In the genomic region with DNA sequence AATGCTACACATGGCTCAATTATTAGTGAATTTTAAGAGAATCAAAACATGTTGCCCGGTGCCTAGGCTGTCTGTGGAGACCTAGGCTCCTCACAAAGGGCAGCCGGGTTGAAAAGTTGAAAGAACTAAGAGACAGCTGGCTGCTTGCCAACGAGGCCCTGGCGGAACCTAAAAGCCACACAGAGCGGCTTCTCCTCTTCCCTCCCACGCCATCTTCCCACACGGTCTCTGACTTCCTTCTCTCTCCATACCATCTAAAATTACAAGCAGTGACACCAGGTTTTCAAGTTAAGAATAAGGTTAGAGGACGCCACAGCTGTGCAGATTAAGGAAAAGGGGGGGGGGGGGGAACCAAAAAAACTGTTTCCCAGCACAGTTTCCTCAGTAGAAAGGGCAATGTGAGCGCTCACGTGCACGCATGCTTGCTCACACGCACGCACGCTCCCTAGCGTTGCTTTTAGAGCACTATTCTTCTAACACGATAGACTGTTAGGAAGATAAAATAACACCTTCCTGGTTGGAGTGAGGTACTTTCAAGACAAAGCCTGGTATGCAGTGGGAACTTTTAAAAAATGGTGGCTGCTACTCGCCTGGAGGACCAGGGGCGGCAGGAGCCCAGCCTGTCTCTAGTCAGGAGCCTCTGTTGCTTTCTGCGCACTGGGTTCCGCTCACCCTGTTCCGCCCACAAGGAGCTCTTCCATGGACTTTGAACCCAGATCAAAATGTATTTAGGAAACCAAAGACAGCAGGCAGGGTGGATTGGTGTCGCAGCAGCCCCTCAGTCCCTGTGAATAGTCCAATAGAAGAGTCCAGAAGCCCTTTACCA, we compare ENCODE assay signal across 9 mouse cellular contexts. TPM values are rescaled to one million over a fixed set of nuclear protein-coding genes. Genes with fewer than 3 reads are reported as not detected.
A peak's percentile ranks its signal among the peaks of the same experiment; 100 is the strongest.
DNase-seq lines count a peak whose midpoint lies in the region; ATAC-seq and TF ChIP-seq lines count a peak whose summit lies in the region.
"Had no signal": no experiment of that assay in that cellular context is flagged by ENCODE, and none has a peak within 500 bp of the region (broad histone marks: within the 10 kb centered on the region; RNA-seq: fewer than 3 reads in every experiment).

No protein-coding gene starts in this region.

- no peak overlapping the region for H3K4me2 ChIP-seq in midbrain, postnatal 0 days (ENCODE audit: low read depth, low read length, poor library complexity, severe bottlenecking)
- H3K4me2 ChIP-seq in midbrain, embryonic 15.5 days, result no peak overlapping the region
- H3K4me2 ChIP-seq in heart, embryonic 11.5 days, result no peak overlapping the region
- H3K4me2 ChIP-seq: midbrain, embryonic 12.5 days had no signal

- H3K4me1 ChIP-seq in midbrain, postnatal 0 days (ENCODE audit: insufficient read depth, low read length), result no peaks in the 10 kb centered on the region
- no peaks in the 10 kb centered on the region for H3K4me1 ChIP-seq in midbrain, embryonic 15.5 days
- peaks cover 24% of the 10 kb centered on the region for H3K4me1 ChIP-seq in heart, embryonic 11.5 days (ENCODE audit: control insufficient read depth, insufficient read depth, low read length)

- H3K36me3 ChIP-seq in midbrain, postnatal 0 days (ENCODE audit: insufficient read depth, low read length), result no peaks in the 10 kb centered on the region
- H3K36me3 ChIP-seq in midbrain, embryonic 15.5 days (replicated peaks), result no peaks in the 10 kb centered on the region
- no peaks in the 10 kb centered on the region for H3K36me3 ChIP-seq in heart, embryonic 11.5 days (ENCODE audit: control insufficient read depth, insufficient read depth, low read length)
- H3K36me3 ChIP-seq: midbrain, embryonic 12.5 days had no signal

- H3K9ac ChIP-seq in midbrain, postnatal 0 days (replicated peaks; ENCODE audit: low read length, poor library complexity, severe bottlenecking), result no peak overlapping the region
- H3K9ac ChIP-seq in midbrain, embryonic 15.5 days, result no peak overlapping the region
- no peak overlapping the region for H3K9ac ChIP-seq in heart, embryonic 11.5 days (ENCODE audit: low read depth, low read length)
- H3K9ac ChIP-seq: midbrain, embryonic 12.5 days had no signal

- H3K27me3 ChIP-seq in midbrain, postnatal 0 days (ENCODE audit: insufficient read depth, low read length), result no peaks in the 10 kb centered on the region
- no peaks in the 10 kb centered on the region for H3K27me3 ChIP-seq in midbrain, embryonic 15.5 days (replicated peaks)
- H3K27me3 ChIP-seq in heart, embryonic 11.5 days (ENCODE audit: control insufficient read depth, insufficient read depth, low read length), result no peaks in the 10 kb centered on the region

- peak; percentile 22 for TF ChIP-seq CTCF in midbrain, postnatal 0 days (IDR thresholded peaks at IDR 0.05)
- no peak for TF ChIP-seq CTCF in left cerebral cortex, adult 2 months (IDR thresholded peaks at IDR 0.05)

- DNase-seq in midbrain, postnatal 0 days (ENCODE audit: low spot score), result peak; percentile 30
- peak; percentile 36 for DNase-seq in adipocyte (ENCODE audit: low spot score)
- peak; percentile 82 for DNase-seq in kidney, postnatal 10 days
- peak; percentile 47 to 56 for DNase-seq in spleen, postnatal 36 days (ENCODE audit: low spot score in 2 of 2)
- no peak for DNase-seq in left cerebral cortex, adult 2 months (ENCODE audit: extremely low spot score in 1 of 2, low spot score in 2 of 2)

- H3K27ac ChIP-seq in midbrain, postnatal 0 days (ENCODE audit: low read depth, low read length), result no peak overlapping the region
- H3K27ac ChIP-seq in midbrain, embryonic 15.5 days, result no peak overlapping the region
- peak overlapping the region; percentile 22; the same call in 1 of the 2 replicates for H3K27ac ChIP-seq in heart, embryonic 11.5 days (ENCODE audit: low read depth, low read length)
- no peak overlapping the region for H3K27ac ChIP-seq in left cerebral cortex, adult 2 months
- H3K27ac ChIP-seq: midbrain, embryonic 12.5 days had no signal

- intact Hi-C loops in left cerebral cortex, adult 2 months (cut with DNase I), result no loop called here

- 60% methylated on average over 22 of the region's 22 CpGs for whole genome bisulfite sequencing in midbrain, postnatal 0 days
- WGBS in midbrain, embryonic 15.5 days, result 58% methylated on average over 22 of the region's 22 CpGs
- 58% methylated on average over 22 of the region's 22 CpGs for WGBS in heart, embryonic 11.5 days (ENCODE audit: insufficient replicate concordance)

- H3K4me3 ChIP-seq in midbrain, postnatal 0 days (ENCODE audit: low read depth, low read length), result no peak overlapping the region
- no peak overlapping the region for H3K4me3 ChIP-seq in midbrain, embryonic 15.5 days
- H3K4me3 ChIP-seq in heart, embryonic 11.5 days (ENCODE audit: low read depth, low read length), result no peak overlapping the region
- H3K4me3 ChIP-seq in left cerebral cortex, adult 2 months, result no peak overlapping the region
- H3K4me3 ChIP-seq: erythroblast, embryonic 14.5 days; midbrain, embryonic 12.5 days had no signal

- ATAC-seq in midbrain, postnatal 0 days (ENCODE audit: low FRiP score), result no peak
- ATAC-seq in midbrain, embryonic 15.5 days (replicated peaks), result no peak
- 0 out of 2 replicates have a peak, but pooled peaks have one; percentile 23 for ATAC-seq in heart, embryonic 11.5 days (replicated peaks; ENCODE audit: insufficient number of reproducible peaks, low FRiP score, low TSS enrichment)

- H3K9me3 ChIP-seq in midbrain, postnatal 0 days (ENCODE audit: low read length), result no peaks in the 10 kb centered on the region
- no peaks in the 10 kb centered on the region for H3K9me3 ChIP-seq in midbrain, embryonic 15.5 days
- H3K9me3 ChIP-seq in heart, embryonic 11.5 days (replicated peaks; ENCODE audit: control insufficient read depth, low read length), result no peaks in the 10 kb centered on the region
- H3K9me3 ChIP-seq: midbrain, embryonic 12.5 days had no signal

RNA-seq across cellular contexts. Expression of a gene that starts 54.5 kb away (rescaled TPM):
- 49.9 and 54.8 TPM in 2 replicates for total RNA-seq in midbrain, postnatal 0 days (2014; rRNA removed)
- 52.4 and 55.9 TPM in 2 replicates for polyA plus RNA-seq in midbrain, postnatal 0 days (2015; fragmentation: Nextera tagmentation; extraction: Ambion mirVana)
- 68.7 TPM in 2 replicates for polyA plus RNA-seq in midbrain, embryonic 15.5 days (2015; fragmentation: Nextera tagmentation; extraction: Ambion mirVana)
- 42.2 and 48.9 TPM in 2 replicates for polyA plus RNA-seq in heart, embryonic 11.5 days (2014; fragmentation: Nextera tagmentation; extraction: Ambion mirVana)
- total RNA-seq in left cerebral cortex, adult 2 months (2021), result 10 to 100 TPM; 65.9 to 67.6 TPM

RNA-seq across cellular contexts. Expression of a gene that starts 58.8 kb away (rescaled TPM):
- total RNA-seq in midbrain, postnatal 0 days (2014; rRNA removed), result 38.7 and 46.1 TPM in 2 replicates
- 67.7 and 67.9 TPM in 2 replicates for polyA plus RNA-seq in midbrain, postnatal 0 days (2015; fragmentation: Nextera tagmentation; extraction: Ambion mirVana)
- polyA plus RNA-seq in midbrain, embryonic 15.5 days (2015; fragmentation: Nextera tagmentation; extraction: Ambion mirVana), result 79.4 and 83.9 TPM in 2 replicates
- polyA plus RNA-seq in heart, embryonic 11.5 days (2014; fragmentation: Nextera tagmentation; extraction: Ambion mirVana), result 137 and 146 TPM in 2 replicates
- total RNA-seq in left cerebral cortex, adult 2 months (2021), result 10 to 100 TPM; 33.6 to 40.3 TPM

Comparison
In these comparisons a context has a peak if more than half of its experiments do, and no peak if none do; other contexts are left out.
1. DNase-seq: peak in midbrain, postnatal 0 days (single experiment), adipocyte (single experiment), kidney, postnatal 10 days (single experiment) and spleen, postnatal 36 days (2 of 2); none in left cerebral cortex, adult 2 months (0 of 2).